Mouse (Mus musculus): ENCODE measurements around the gene Spdye4b.
"Not testable (repeated sequence)": the region's sequence is repeated elsewhere in the genome, so short reads cannot be mapped to it uniquely, and the experiment has no call there.

Spdye4b gene

GRCm38 (mm10) chr5:143180255-143181076, at the start of gene Spdye4b, which contains the start of gene Rbak:
Gene Spdye4b (plus strand): TSS chr5:143181017.
Gene Rbak (minus strand): TSS chr5:143180775.
- DNase-seq (ENCODE audit: low read depth), result peak; percentile 91

DNA sequence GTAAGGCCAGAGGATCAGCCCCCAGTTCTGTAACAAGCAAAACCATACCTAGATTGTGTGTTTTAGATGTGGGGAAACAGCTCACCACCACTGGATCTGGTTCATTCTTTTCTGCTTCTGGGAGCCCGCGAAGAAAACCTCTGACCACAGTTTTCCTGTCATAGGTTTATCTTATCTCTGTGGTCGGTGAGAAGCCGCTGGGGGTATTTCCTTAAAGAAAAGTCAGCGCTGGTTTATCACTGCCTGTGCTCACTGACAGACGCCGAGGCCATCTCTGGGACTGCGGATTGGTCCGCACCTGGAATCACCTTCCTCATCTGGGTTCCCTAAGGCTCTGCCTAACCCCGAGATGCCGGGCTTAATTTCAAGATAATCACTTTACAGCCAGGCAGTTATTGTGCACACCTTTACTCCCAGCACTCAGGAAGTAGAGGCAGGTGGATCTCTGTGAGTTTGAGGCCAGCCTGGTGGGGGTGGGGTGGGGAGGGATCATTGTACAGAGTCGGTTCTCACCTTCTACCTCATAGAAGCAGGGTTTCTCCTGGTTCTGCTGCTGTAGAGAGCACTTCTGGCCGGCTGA, 47.8 kb upstream of the Spdye4b start:
- DNase-seq (ENCODE audit: low read depth), result peak; percentile 85

DNA sequence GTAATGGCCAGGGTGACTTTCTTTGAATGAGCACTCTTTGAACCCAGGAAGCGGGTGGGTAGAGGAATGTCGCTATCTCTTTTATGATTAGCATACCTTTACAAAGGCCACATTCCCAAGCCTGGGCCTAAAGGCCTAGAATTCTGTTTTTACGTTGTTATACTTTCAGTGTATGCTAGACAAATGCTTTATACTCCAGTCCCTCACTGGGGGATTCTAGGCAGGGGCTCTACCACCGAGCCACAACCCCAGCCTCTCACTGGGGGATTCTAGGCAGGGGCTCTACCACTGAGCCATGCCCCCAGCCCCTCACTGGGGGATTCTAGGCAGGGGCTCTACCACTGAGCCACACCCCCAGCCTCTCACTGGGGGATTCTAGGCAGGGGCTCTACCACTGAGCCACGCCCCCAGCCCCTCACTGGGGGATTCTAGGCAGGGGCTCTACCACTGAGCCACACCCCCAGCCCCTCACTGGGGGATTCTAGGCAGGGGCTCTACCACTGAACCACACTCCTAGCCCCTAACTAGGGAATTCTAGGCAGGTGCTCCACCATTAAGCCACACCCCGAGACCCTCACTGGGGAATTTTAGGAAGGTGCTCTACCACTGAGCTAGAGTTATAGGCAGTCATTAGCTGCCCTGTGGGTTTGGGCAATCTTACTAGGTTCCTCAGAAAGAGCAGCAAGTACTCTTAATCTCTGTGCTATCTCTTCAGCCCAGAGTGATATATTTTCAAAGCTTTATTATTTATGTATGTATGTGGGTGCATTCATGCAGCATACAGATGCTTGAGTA, 46.4 kb upstream of the Spdye4b start:
- not testable (repeated sequence) for DNase-seq (ENCODE audit: low read depth)

DNA sequence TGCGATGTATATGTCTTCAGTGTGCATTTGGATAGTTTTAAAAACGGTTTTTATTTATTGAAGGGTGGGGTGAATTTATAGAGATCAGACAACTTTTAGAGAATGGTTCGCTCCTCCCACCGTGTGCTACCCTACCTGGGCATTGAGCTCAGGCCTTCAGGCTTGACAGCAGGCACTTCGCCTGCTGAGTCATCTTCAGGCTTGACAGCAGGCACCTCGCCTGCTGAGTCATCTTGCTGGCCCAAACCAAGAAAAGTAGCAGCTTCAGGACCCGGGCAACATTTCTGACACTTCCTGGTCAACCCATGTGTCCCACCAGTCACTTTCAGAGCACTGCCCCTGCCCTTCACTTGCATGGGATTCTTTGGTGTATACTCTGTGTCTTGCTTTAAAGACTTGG, 45.8 kb upstream of the Spdye4b start:
- DNase-seq (ENCODE audit: low read depth), result no peak

- no peak for DNase-seq (ENCODE audit: low read depth)
These were observed 43.2 kb upstream of the Spdye4b start for GRCm38 (mm10) chr5:143137580-143137979.

- DNase-seq (ENCODE audit: low read depth), result no peak
These were observed 33.3 kb upstream of the Spdye4b start, which contains the start of gene Olfr718-ps1 for GRCm38 (mm10) chr5:143147481-143147880. Gene Olfr718-ps1 (minus strand): TSS chr5:143147581.

- no peak for DNase-seq (ENCODE audit: low read depth)
These were observed 32.2 kb upstream of the Spdye4b start for GRCm38 (mm10) chr5:143148661-143149060.

DNA sequence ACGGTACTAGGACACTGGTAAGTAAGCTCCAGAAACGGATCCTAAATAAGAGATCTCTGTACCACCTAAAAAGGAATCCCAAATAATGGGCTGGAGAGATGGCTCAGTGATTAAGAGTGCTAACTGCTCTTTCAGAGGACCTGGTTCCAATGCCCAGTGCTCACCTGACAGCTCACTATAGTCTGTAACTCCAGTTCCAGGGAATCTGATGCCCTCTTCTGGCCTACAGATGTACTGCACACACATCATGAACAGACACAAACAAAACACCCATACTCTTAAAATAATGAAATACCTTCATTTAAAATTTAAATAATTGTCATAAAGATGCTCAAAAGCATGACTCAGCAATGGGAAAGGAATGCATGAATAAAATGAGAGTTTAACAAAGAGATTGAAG, 31.3 kb upstream of the Spdye4b start:
- no peak for DNase-seq (ENCODE audit: low read depth)

GRCm38 (mm10) chr5:143150044-143150443, 30.8 kb upstream of the Spdye4b start:
- DNase-seq (ENCODE audit: low read depth), result no peak

GRCm38 (mm10) chr5:143153756-143154155, 27.1 kb upstream of the Spdye4b start:
- DNase-seq (ENCODE audit: low read depth), result no peak

- DNase-seq (ENCODE audit: low read depth), result no peak
These were observed 25.3 kb upstream of the Spdye4b start for GRCm38 (mm10) chr5:143155534-143155933.

GRCm38 (mm10) chr5:143165508-143166070, 15.2 kb upstream of the Spdye4b start:
- peak; percentile 37 for DNase-seq (ENCODE audit: low read depth)

DNA sequence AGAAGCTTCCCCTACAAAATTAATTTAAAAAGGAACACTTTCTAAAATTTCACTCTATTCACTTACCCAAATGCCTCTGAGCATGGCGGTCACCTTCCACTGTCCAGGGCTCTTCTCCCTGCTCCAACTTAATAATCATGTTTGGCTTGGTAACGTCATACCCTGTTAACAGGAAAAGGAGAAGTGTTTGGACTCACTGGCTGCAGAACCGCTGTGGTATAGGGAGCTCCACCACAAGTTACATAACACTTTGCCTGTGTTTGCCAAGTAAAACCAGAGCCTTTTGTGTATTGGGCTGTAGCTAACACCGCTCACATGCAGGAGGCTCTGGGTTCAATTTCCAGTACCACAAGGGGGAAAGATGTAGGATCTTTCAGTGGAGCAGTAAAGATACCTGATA, 4.8 kb upstream of the Spdye4b start:
- no peak for DNase-seq (ENCODE audit: low read depth)

GRCm38 (mm10) chr5:143177541-143178200, 3.1 kb upstream of the Spdye4b start:
- DNase-seq (ENCODE audit: low read depth), result peak; percentile 32

DNA sequence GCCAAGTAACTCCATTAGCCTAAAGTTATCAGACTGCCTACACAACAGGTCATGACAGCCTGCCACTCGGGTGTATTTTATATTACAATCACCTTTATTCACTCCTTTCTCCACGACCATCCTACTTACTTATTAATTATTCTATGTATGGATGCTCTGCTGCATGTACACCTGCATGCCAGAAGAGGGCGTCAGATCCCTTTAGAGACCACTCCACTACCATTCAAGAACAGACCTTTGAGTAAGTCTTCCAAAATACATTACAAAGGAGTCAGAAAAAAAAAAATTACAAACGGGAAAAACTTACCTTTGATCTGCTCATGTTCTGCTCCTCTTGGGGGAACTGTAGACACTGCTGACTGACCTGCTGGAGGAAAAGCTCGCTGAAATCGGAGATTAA, 1.6 kb upstream of the Spdye4b start:
- DNase-seq (ENCODE audit: low read depth), result peak; percentile 52

DNA sequence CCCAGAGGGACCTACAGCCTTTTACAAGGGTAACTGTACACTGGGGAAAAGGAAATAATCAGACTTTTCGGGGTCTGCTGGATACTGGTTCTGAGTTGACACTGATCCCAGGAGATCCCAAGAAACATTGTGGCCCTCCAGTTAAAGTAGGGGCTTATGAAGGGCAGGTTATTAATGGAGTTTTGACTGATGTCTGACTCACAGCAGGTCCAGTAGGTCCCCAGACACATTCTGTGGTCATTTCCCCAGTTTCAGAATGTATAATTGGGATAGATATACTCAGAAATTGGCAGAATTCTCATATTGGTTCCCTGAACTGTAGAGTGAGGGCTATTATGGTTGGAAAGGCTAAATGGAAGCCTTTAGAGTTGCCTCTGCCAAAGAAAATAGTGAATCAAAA, 7.2 kb downstream of the Spdye4b start:
- not testable (repeated sequence) for DNase-seq (ENCODE audit: low read depth)

GRCm38 (mm10) chr5:143192806-143193205, 12.0 kb downstream of the Spdye4b start:
- DNase-seq (ENCODE audit: low read depth), result no peak

DNA sequence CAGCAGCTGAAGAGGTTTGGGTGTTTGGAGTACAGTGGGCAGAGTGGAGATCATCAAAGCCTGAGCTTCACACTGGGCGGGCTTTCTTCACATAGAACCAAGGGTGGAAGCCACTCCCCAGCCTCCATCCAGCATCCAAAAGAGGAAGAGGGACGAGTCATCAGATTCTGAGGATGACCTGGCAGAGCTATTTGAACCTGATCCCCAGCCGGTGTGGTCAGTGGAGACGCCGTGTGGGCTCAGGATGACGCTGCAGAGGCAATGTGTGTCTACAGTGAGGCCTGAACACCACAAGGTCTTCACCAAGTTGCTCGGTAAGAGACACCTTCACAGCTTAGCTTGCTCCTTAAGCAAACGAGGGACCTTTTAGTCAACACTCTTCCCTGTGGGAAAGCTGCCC, 13.9 kb downstream of the Spdye4b start:
- not testable (repeated sequence) for DNase-seq (ENCODE audit: low read depth)

GRCm38 (mm10) chr5:143195166-143195565, 14.3 kb downstream of the Spdye4b start:
- DNase-seq (ENCODE audit: low read depth), result no peak

GRCm38 (mm10) chr5:143196506-143196905, 15.7 kb downstream of the Spdye4b start:
- no peak for DNase-seq (ENCODE audit: low read depth)

DNA sequence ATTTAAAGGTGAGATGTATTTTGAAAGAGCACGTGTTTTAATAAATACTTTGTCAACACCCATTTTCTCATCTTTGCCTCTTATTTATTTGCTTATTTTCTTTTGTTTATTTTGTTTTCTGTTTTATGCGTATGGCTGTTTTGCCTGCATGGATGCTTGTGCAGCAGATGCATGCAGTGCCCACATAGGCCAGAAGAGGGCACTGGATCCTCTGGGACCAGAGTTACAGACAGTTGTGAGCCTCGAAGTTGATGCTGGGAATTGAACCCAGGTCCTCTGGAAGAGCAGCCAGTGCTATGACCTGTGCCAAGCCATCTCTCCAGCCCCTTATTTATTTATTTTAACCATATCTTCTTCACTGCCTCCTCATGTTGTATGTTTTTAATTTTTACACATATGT, 24.2 kb downstream of the Spdye4b start:
- DNase-seq (ENCODE audit: low read depth), result peak; percentile 16

DNA sequence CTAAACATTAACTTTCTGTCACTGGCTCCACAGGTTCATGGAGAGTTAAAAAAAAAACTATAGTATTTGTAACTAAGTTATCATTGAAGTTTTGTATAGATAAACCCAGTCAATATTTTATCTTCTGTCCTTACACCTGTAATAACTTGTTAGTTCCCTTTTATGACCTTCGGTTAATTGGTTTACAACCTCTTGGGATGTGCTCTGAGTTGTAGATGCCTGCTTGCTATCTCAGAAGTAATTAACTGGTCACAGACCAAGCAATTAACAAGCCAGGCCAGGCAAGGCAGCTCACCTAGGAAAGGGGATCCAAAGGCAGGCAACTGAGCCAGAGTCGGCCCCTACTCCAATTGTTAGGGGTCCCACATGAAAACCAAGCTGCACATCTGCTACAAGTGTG, 33.0 kb downstream of the Spdye4b start:
- DNase-seq (ENCODE audit: low read depth), result no peak
